Mouse (Mus musculus) yolk sac, embryonic 10.5 days (tissue): ENCODE results near the gene Mrtfb.

Source experiments
- DNase-seq: peaks from one replicate; pipeline ENCODE4 v3.0.0-alpha.2; 2017; ENCODE audit warnings: low spot score

Mrtfb gene

DNA sequence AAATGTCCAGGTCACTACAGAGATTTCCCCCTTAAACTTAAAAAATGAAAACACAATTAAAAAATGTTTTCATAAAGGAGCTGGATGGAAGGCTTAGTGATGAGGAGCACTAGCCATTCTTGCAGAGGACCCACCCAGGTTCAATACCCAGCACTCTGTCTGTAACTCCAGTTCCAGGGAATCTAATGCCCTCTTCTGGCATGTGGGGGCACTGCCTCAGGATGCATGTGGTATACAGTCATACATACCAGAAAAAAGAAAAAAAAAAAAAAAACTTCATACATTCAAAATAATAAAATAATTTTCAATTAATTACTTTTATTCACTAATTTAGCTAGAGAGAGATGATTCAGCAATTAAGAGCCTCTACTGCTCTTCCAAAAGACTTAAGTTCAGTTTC is 95.0 kb downstream of the Mrtfb start:
- no peak for DNase-seq

DNA sequence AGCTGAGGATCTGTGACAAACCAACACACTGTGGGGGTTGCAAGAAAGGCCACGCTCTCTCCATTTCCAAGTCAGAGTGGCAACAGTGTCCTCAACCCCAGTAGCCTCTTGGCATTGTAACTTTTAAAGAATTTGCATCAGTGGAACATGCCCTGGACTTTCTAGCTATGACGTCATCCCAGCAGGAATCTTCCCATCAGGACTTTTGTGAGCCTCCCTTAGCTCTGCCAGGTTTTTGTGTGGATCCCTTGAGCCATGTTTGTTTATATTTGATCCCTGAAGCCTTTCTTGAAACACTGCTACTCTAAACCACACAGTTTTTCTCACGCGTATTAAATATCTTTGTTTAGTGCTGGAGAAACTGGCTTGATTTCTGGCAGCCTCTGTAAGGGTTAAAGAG is 97.6 kb downstream of the Mrtfb start:
- no peak for DNase-seq

DNA sequence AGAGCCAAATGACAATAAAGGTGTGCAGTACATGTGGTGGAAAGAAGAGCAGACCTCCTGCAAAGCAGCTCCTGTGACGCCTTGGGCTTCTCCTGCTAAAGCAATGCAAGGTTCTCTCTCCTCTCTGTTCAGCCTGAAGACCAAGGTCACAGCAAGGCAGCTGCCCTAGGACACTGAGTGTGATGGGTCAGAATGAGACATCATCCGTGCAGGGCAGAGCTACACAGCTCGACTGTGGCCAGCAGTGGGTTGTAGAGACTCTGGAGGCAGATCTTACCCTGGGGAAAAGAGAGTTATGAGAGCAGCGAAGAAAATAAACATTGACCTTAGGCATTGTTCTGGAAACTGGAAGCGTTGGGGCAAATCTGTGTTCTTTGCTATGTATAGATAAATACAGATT is 98.2 kb downstream of the Mrtfb start:
- DNase-seq, result no peak

DNA sequence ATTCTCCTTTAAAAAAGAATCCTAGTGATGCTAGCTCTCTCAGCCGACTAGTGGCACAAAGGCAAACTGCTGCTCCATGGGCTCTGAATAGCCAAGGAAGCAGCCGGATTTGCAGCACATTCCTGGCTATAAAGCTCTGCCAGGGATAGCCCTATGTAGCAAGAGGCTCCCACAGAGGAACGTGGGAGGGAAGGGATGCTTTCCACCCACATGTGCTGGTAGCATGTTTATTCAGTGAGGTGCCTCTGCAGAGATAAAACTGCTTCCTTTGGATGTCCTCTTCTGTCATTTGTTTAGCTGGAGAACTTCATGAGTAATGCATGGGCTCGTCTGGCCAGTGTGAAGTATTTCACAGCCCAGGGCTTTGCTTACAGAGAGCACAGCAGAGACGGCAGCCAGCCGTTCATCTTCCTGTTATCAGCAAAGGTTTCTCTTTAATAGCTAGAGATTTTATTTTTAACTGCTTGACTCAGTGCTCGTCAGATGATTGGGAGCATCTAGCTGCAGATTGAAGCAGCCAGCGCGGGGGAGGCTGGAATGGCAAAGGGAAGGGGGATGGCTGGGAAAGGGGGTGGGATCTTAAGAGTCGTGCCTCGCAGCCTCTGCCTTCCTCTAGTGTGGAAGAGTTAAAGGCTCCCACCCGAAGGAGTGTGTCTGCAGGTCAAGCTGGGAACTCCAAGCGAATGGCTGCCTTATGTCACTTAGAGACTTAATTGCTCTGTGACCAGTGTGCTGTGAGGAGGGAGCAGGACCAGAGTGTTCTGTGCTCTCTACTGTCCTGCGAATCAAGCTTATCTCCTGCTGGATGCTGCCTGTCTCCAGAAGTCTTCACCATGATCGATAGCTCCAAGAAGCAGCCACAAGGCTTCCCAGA is 101.8 kb downstream of the Mrtfb start:
- peak; percentile 70 for DNase-seq

DNA sequence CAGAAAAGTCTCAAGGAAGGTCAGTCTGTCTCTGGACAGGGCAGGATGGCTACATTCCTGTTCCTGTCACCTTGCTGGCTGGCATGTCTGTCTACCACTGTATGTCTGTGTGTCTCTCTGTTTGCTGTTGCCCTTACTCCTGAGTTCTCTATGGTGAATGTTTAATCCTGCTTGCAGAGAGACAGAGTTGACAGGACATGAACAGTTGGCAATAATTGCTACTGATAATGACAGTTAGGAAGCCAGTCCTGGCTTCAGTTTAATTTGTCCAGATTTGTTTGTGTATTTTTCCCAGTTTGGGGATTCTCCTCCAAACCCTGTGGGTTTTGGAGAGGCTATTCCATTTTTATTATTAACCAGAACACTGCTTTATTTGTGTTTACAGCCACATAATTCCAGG is 102.5 kb downstream of the Mrtfb start:
- peak; percentile 13 for DNase-seq

DNA sequence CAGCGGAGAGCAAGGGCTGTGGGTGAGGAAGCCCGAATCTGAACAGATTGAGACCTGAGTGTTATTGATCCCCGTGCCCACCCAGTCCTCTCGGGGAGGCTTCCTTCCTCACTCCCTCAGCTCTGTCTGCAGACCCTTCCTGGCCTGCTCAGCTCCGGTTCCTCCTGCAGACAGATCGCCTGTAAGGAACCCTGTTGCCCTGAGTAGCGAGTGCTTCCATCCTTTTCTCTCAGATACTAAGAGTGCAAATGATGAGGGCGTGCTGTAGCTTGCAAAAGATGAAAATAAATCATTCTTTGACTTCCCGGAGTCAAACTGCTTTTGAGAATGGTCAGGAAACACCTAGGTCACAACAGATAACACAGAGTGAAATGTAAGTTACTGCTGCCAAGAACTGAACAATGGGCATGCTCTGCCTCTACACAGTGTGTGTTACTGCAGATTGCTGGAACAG is 103.2 kb downstream of the Mrtfb start:
- no peak for DNase-seq

GRCm38 (mm10) chr16:13360208-13360607 is 103.9 kb downstream of the Mrtfb start:
- DNase-seq, result no peak

DNA sequence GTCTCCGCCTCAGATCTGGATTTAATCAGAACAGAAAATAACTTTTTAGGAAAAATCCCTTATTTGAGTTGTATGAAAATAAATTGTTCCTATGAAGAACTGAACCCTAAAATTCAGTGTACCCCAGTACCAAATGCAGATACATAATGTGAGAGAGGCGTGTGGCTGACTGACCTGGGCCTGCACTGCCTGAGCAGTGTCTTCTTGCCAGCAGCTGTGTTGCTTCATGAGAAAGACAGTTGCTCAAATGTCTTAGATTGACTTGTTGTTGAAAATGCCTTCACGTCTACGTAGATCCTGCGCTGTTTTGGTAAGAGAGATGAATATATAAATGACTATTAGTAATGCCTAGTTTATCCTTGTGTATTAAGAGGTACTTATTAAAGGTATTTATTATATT is 104.6 kb downstream of the Mrtfb start:
- DNase-seq, result no peak

DNA sequence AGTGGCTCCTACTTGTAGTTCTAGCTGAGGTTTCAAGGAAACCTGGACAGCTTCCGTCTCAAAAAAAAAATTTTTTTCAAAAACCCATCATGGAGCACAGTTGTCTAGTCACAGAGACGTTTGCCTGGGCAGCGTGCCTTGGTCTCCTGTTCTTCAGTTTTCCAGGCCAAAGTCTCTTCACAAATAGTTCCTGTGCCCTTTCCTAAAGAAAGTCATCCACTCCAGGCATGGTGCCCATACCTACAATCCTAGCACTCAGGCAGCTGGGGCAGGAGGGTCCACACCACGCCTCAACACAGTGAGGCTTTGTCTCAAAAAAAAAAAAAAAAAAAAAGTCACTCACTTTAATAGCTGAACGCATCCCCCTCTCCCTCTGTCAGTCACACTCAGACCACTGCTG is 106.9 kb downstream of the Mrtfb start:
- no peak for DNase-seq

DNA sequence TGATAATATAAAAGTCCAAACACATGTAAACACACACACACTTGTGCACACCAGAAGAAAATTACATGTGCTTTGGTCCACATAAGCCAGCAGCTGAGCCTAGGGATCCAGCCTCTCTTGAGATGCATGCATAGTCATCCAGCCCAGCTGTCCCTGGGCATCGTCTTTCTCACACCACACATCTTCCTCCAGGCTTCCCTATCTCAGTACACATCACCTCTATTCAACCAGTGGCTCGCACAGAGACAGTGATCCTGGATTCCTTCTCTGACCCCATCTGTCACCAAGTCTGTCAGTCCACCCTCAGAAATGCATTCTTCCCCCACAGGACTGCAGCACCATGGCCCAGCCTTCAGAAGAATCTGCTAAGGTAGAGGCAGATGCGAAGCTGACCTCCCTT is 107.9 kb downstream of the Mrtfb start:
- peak; percentile 18 for DNase-seq

DNA sequence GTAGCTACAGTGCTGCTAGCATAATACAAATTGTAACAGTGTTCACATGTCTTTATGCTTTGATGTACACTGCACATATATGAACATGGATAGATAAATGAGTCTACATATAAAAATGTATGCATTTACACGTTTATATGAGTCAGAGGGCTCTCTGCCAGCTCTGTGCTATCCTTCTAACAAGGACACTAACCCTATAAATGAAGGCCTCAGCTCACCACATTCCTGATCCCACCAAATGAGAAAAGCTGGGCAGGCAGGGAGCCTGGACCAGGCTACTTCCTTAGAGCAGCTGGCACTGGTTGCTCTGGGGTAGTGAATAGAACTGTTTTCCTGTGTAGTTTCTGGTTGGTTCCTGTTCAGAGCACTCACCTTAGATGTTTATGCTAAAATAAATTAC is 110.0 kb downstream of the Mrtfb start:
- no peak for DNase-seq

DNA sequence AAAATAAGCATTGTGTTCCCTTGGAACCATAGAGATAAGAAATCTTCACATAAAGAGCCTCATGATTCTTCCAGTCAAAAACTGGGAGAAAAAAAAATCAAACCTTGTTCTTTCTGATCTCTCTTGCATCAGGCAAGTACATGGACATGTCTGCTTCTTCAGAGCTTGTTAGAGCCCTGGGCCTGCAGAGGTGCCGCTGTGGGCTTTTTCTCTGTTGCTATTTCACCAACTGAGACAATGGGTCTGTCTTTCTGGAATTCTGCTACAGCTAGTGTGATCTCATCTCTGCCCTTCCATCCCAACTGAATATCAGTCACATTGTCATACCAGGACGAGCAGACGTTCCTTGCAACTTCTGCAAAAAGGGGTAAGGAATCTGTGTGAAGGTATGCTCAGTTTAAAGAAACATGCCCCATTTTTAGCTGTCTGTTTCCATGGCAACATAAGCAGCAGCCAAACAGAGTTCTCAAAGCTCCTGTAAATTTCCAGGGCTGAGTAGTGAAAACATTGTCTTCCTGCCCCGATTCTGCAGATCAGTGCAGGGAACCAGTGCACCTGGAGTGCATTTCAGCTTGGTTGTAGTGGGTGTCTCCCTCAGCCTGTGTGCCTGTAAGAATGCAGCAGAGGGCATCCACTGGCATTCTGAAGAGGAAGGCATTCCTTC is 110.7 kb downstream of the Mrtfb start:
- peak; percentile 15 for DNase-seq

- DNase-seq, result no peak
Measured at GRCm38 (mm10) chr16:13367466-13367856, 111.2 kb downstream of the Mrtfb start.

- no peak for DNase-seq
Measured at GRCm38 (mm10) chr16:13368645-13369044, 112.4 kb downstream of the Mrtfb start.

GRCm38 (mm10) chr16:13371740-13372287 is 115.5 kb downstream of the Mrtfb start:
- peak; percentile 79 for DNase-seq

GRCm38 (mm10) chr16:13372899-13373533 is 116.7 kb downstream of the Mrtfb start:
- no peak for DNase-seq

GRCm38 (mm10) chr16:13376947-13377486 is 120.7 kb downstream of the Mrtfb start:
- DNase-seq, result no peak

DNA sequence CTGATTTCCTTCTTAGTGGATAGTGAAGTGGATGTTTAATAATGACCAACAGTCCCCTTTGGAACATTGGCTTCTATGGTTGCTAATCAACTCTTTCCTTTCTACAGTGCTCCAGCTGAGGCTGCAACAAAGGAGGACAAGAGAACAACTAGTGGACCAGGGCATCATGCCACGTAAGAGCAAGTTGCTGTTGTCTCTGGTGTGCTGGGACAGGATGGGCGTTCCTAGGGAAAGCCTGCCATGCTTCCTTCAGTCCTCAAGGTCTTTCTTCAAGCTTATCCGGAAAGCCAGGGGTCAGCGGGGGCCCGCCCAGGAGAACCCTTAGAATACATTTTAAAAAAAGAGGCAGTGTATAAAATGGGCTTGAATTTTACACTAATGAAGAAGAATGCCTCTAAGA is 121.9 kb downstream of the Mrtfb start:
- DNase-seq, result no peak

DNA sequence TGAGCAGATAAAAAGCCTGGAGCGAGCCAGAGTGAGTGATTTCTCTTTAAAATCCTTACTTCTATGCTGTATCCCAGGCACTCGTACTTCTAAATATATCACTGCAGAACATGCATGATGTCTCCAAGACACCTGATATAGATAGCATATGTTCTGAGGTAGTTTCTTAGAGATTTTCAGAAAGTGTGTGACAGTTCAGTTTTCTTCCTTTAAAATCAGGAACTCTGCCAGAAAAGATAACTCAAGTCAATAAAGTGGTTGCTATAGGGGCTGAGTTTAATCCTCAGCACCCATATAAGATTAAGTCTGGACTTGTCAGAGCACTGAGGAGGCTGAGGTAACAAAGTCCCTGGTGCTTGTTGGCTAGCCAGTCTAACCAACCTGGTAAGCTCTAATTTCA is 123.6 kb downstream of the Mrtfb start:
- no peak for DNase-seq

DNA sequence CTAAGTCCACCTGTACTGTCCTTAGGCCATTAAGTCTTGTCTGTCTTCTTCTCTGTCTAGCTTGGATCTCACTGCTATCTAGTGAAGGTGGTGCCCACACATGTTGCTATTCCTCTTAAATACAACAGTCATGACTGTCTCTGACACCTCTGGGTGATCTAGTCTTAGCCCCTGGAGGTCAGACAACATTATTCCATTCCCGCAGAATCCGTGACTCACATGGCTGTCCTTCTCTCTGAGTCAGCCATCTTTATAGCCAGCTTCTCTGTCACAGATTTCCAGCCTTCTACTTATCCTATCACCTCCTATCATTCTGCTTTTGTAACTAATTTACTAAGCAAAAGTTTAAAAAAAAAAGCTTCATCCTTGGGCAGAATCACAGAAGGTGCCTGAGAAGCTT is 125.5 kb downstream of the Mrtfb start:
- no peak for DNase-seq

DNA sequence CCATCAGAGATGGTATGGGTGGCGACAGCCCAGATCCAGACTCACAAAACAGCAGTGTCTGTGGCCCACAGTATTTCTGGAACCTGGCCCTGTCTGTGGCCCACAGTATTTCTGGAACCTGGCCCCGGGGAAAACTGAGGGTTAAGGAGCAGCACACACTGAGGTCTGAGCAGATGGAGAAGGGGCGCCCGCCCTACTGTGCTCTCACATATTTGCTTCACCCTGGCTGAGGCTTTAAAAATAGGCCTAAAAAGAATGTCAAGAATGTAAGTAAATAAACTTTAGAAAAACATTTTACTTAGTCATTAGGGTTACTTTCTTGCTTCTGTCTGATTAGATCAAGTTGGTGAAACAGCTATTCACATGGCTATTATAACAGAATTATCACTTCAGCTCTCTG is 131.0 kb downstream of the Mrtfb start:
- no peak for DNase-seq

DNA sequence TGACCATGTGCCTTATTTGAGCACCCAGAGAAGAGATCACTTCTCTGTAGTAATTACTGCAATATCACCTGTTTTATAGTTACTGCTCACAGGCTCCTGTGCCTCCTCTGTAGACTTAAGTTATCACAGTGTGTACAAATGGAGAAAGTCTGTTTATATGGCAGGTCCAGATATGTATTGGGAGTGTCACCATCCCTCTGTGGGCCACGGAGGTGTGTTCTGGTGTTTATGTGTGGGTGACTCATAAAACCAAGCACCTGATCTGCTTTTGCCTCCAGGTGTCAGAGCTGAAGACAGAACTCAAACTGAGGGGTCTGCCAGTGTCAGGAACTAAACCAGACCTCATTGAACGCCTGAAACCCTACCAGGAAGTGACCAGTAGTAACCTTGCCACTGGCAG is 144.1 kb downstream of the Mrtfb start:
- DNase-seq, result no peak
